Comparison of ENCODE assay signal across 22 mouse cellular contexts in genomic region chr12:84198076-84198679, GRCm38 (mm10). TPM values are rescaled to one million over a fixed set of nuclear protein-coding genes. Genes with fewer than 3 reads are reported as not detected.
DNase-seq lines count a peak whose midpoint lies in the region; ATAC-seq and TF ChIP-seq lines count a peak whose summit lies in the region.
"Had no signal": no experiment of that assay in that cellular context is flagged by ENCODE, and none has a peak within 500 bp of the region (broad histone marks: within the 10 kb centered on the region; RNA-seq: fewer than 3 reads in every experiment).

No protein-coding gene starts in this region.

- intact Hi-C loops in heart, postnatal 14 days (cut with DNase I), result no loop called here

- peaks cover 6% of the 10 kb centered on the region; the same call in 1 of the 2 replicates for H3K36me3 ChIP-seq in liver, embryonic 12.5 days
- H3K36me3 ChIP-seq in liver, embryonic 11.5 days (ENCODE audit: control insufficient read depth, insufficient read depth, low read length), result 0 out of 2 replicates have a peak, but pooled peaks cover 2% of the 10 kb centered on the region
- no peaks in the 10 kb centered on the region for H3K36me3 ChIP-seq in embryonic facial prominence, embryonic 15.5 days
- H3K36me3 ChIP-seq in liver, postnatal 0 days (replicated peaks; ENCODE audit: insufficient read depth, low read length), result no peaks in the 10 kb centered on the region
- H3K36me3 ChIP-seq in kidney, adult 2 months (ENCODE audit: control insufficient read depth, insufficient read depth, low read length), result no peaks in the 10 kb centered on the region
- H3K36me3 ChIP-seq: hindbrain, embryonic 12.5 days; kidney, embryonic 15.5 days; neural tube, embryonic 13.5 days had no signal

- no peaks in the 10 kb centered on the region for H3K27me3 ChIP-seq in liver, embryonic 12.5 days (replicated peaks)
- H3K27me3 ChIP-seq in liver, embryonic 11.5 days (replicated peaks; ENCODE audit: control insufficient read depth, insufficient read depth, low read length), result no peaks in the 10 kb centered on the region
- no peaks in the 10 kb centered on the region for H3K27me3 ChIP-seq in embryonic facial prominence, embryonic 15.5 days
- no peaks in the 10 kb centered on the region for H3K27me3 ChIP-seq in liver, postnatal 0 days (ENCODE audit: insufficient read depth, low read length)
- no peaks in the 10 kb centered on the region for H3K27me3 ChIP-seq in kidney, adult 2 months (replicated peaks; ENCODE audit: control insufficient read depth, insufficient read depth, low read length)
- H3K27me3 ChIP-seq: hindbrain, embryonic 12.5 days; kidney, embryonic 15.5 days; neural tube, embryonic 13.5 days had no signal

- TF ChIP-seq POLR2A in kidney, adult 2 months (IDR thresholded peaks at IDR 0.05; ENCODE audit: low read depth, low read length), result no peak

- H3K4me1 ChIP-seq in liver, embryonic 12.5 days, result peaks cover 80% of the 10 kb centered on the region
- H3K4me1 ChIP-seq in liver, embryonic 11.5 days (replicated peaks; ENCODE audit: control insufficient read depth, insufficient read depth, low read length), result peaks cover 57% of the 10 kb centered on the region
- H3K4me1 ChIP-seq in embryonic facial prominence, embryonic 15.5 days, result peaks cover 58% of the 10 kb centered on the region
- H3K4me1 ChIP-seq in liver, postnatal 0 days (ENCODE audit: insufficient read depth), result peaks cover 80% of the 10 kb centered on the region
- peaks cover 17% of the 10 kb centered on the region for H3K4me1 ChIP-seq in kidney, adult 2 months (ENCODE audit: control insufficient read depth, insufficient read depth, low read length)

- no peak for TF ChIP-seq CTCF in liver, postnatal 0 days (IDR thresholded peaks at IDR 0.05; ENCODE audit: low read depth)
- no peak for TF ChIP-seq CTCF in kidney, adult 2 months (conservative IDR thresholded peaks at IDR 0.05; ENCODE audit: insufficient read depth, insufficient read length, low read depth, low read length)

- 0 out of 2 replicates have a peak overlapping the region, but pooled peaks have one; percentile 19 for H3K9ac ChIP-seq in liver, embryonic 12.5 days
- H3K9ac ChIP-seq in liver, embryonic 11.5 days (ENCODE audit: low read depth, low read length), result no peak overlapping the region
- no peak overlapping the region for H3K9ac ChIP-seq in embryonic facial prominence, embryonic 15.5 days
- H3K9ac ChIP-seq in liver, postnatal 0 days (replicated peaks), result peak overlapping the region; percentile 38; the same call in 1 of the 2 replicates
- H3K9ac ChIP-seq: hindbrain, embryonic 12.5 days; kidney, embryonic 15.5 days; neural tube, embryonic 13.5 days had no signal

- H3K27ac ChIP-seq in liver, embryonic 12.5 days, result peak overlapping the region; percentile 32; the same call in 1 of the 2 replicates
- H3K27ac ChIP-seq in liver, embryonic 11.5 days (ENCODE audit: low read depth, low read length), result no peak overlapping the region
- H3K27ac ChIP-seq in embryonic facial prominence, embryonic 15.5 days (replicated peaks), result 0 out of 2 replicates have a peak overlapping the region, but pooled peaks have one; percentile 48
- peak overlapping the region; percentile 48 for H3K27ac ChIP-seq in liver, postnatal 0 days (ENCODE audit: low read depth)
- H3K27ac ChIP-seq in kidney, adult 2 months (ENCODE audit: insufficient read depth, low read depth, low read length), result no peak overlapping the region
- H3K27ac ChIP-seq: hindbrain, embryonic 12.5 days; kidney, embryonic 15.5 days; neural tube, embryonic 13.5 days had no signal

- peak; percentile 90 for DNase-seq in heart, adult 11 months
- no peak for DNase-seq in heart, postnatal 14 days
- no peak for DNase-seq in liver, embryonic 11.5 days (ENCODE audit: low spot score)
- DNase-seq in liver, postnatal 0 days, result no peak
- no peak for DNase-seq in kidney, adult 2 months
- DNase-seq: adrenal gland, postnatal 10 days; cerebellum, adult 2 months; cerebellum, postnatal 36 days; embryo, embryonic 11 days; heart, postnatal 10 days; lung, adult 2 months; lung, postnatal 14 days; retina, postnatal 1 day; right cerebral cortex, postnatal 25 days; spleen, adult 18-20 months had no signal

- H3K4me3 ChIP-seq in liver, embryonic 12.5 days, result no peak overlapping the region
- H3K4me3 ChIP-seq in liver, embryonic 11.5 days (ENCODE audit: low read depth, low read length), result no peak overlapping the region
- no peak overlapping the region for H3K4me3 ChIP-seq in embryonic facial prominence, embryonic 15.5 days (replicated peaks)
- H3K4me3 ChIP-seq in liver, postnatal 0 days (ENCODE audit: low read depth, low read length), result no peak overlapping the region
- no peak overlapping the region for H3K4me3 ChIP-seq in kidney, adult 2 months (ENCODE audit: insufficient read depth, low read depth, low read length)
- H3K4me3 ChIP-seq: hindbrain, embryonic 12.5 days; kidney, embryonic 15.5 days; neural tube, embryonic 13.5 days had no signal

- no peak for TF ChIP-seq EP300 in liver, postnatal 0 days (IDR thresholded peaks at IDR 0.05; ENCODE audit: low read depth)

- no peaks in the 10 kb centered on the region for H3K9me3 ChIP-seq in liver, embryonic 12.5 days (replicated peaks)
- no peaks in the 10 kb centered on the region for H3K9me3 ChIP-seq in liver, embryonic 11.5 days (ENCODE audit: control insufficient read depth, low read length)
- no peaks in the 10 kb centered on the region for H3K9me3 ChIP-seq in embryonic facial prominence, embryonic 15.5 days (replicated peaks)
- no peaks in the 10 kb centered on the region for H3K9me3 ChIP-seq in liver, postnatal 0 days (ENCODE audit: low read length)
- H3K9me3 ChIP-seq: hindbrain, embryonic 12.5 days; kidney, embryonic 15.5 days; neural tube, embryonic 13.5 days had no signal

- WGBS in liver, embryonic 12.5 days (ENCODE audit: insufficient replicate concordance), result 77% methylated on average over 8 of the region's 8 CpGs
- 68% methylated on average over 8 of the region's 8 CpGs for WGBS in liver, embryonic 11.5 days
- 58% methylated on average over 8 of the region's 8 CpGs for WGBS in embryonic facial prominence, embryonic 15.5 days
- 69% methylated on average over 8 of the region's 8 CpGs for WGBS in liver, postnatal 0 days (ENCODE audit: insufficient replicate concordance)
- 77% methylated on average over 8 of the region's 8 CpGs for WGBS in kidney, adult 2 months

- 0 out of 2 replicates have a peak overlapping the region, but pooled peaks have one; percentile 15 for H3K4me2 ChIP-seq in liver, embryonic 12.5 days
- H3K4me2 ChIP-seq in liver, embryonic 11.5 days, result no peak overlapping the region
- H3K4me2 ChIP-seq in embryonic facial prominence, embryonic 15.5 days (replicated peaks), result no peak overlapping the region
- peak overlapping the region; percentile 31 for H3K4me2 ChIP-seq in liver, postnatal 0 days (ENCODE audit: low read depth, low read length)
- H3K4me2 ChIP-seq: hindbrain, embryonic 12.5 days; kidney, embryonic 15.5 days; midbrain, embryonic 11.5 days; neural tube, embryonic 13.5 days had no signal

- no peak for ATAC-seq in liver, embryonic 12.5 days
- no peak for ATAC-seq in liver, embryonic 11.5 days (replicated peaks; ENCODE audit: low FRiP score)
- no peak for ATAC-seq in embryonic facial prominence, embryonic 15.5 days (ENCODE audit: insufficient number of reproducible peaks, low FRiP score, low TSS enrichment, low read depth)
- ATAC-seq in liver, postnatal 0 days, result no peak
- ATAC-seq: intestine, postnatal 0 days had no signal

RNA-seq across cellular contexts. Expression of gene Elmsan1, which starts 20.5 kb away (rescaled TPM):
- total RNA-seq in heart, postnatal 14 days (2021), result 10 to 100 TPM; 15.7 to 16.9 TPM
- 6.9 and 8.0 TPM in 2 replicates for polyA plus RNA-seq in liver, embryonic 12.5 days (2016; fragmentation: Nextera tagmentation; extraction: Ambion mirVana)
- 12.6 and 13.4 TPM in 2 replicates for polyA plus RNA-seq in liver, embryonic 11.5 days (2014; fragmentation: Nextera tagmentation; extraction: Ambion mirVana)
- 15.4 and 15.9 TPM in 2 replicates for polyA plus RNA-seq in embryonic facial prominence, embryonic 15.5 days (2015; fragmentation: Nextera tagmentation; extraction: Ambion mirVana)
- 2.6 and 2.8 TPM in 2 replicates for polyA plus RNA-seq in liver, postnatal 0 days (2015; fragmentation: Nextera tagmentation; extraction: Ambion mirVana)
- 6.7 and 7.4 TPM in 2 replicates for polyA plus RNA-seq in kidney, adult 2 months (2012; rRNA removed)

RNA-seq across cellular contexts. Expression of gene Pnma1, which starts 49.9 kb away (rescaled TPM):
- total RNA-seq in heart, postnatal 14 days (2021), result under 1 TPM; 0.17 to 0.31 TPM
- polyA plus RNA-seq in liver, embryonic 12.5 days (2016; fragmentation: Nextera tagmentation; extraction: Ambion mirVana), result 0.08 and 0.20 TPM in 2 replicates
- polyA plus RNA-seq in liver, embryonic 11.5 days (2014; fragmentation: Nextera tagmentation; extraction: Ambion mirVana), result 0.27 and 0.53 TPM in 2 replicates
- polyA plus RNA-seq in embryonic facial prominence, embryonic 15.5 days (2015; fragmentation: Nextera tagmentation; extraction: Ambion mirVana), result 1.8 and 3.0 TPM in 2 replicates
- polyA plus RNA-seq in liver, postnatal 0 days (2015; fragmentation: Nextera tagmentation; extraction: Ambion mirVana), result 0.28 and 0.35 TPM in 2 replicates
- polyA plus RNA-seq in kidney, adult 2 months (2012; rRNA removed), result 0.05 TPM in 1 of 2 replicates, not detected in the other

Comparison
In these comparisons a context has a peak if more than half of its experiments do, and no peak if none do; other contexts are left out.
1. H3K27ac ChIP-seq: peak in liver, embryonic 12.5 days (single experiment), embryonic facial prominence, embryonic 15.5 days (single experiment) and liver, postnatal 0 days (single experiment); none in liver, embryonic 11.5 days (single experiment) and kidney, adult 2 months (single experiment).
2. H3K4me2 ChIP-seq: peak in liver, embryonic 12.5 days (single experiment) and liver, postnatal 0 days (single experiment); none in liver, embryonic 11.5 days (single experiment) and embryonic facial prominence, embryonic 15.5 days (single experiment).
3. H3K9ac ChIP-seq: peak in liver, embryonic 12.5 days (single experiment) and liver, postnatal 0 days (single experiment); none in liver, embryonic 11.5 days (single experiment) and embryonic facial prominence, embryonic 15.5 days (single experiment).